Mouse (Mus musculus) granulocyte monocyte progenitor cell, adult 5-6 weeks (primary cell): ENCODE data around the gene Pnpla2. TPM values are rescaled to one million over a fixed set of nuclear protein-coding genes. Genes with fewer than 3 reads are reported as not detected.
A peak's percentile ranks its signal among the peaks of the same experiment; 100 is the strongest.

Source experiments
- ATAC-seq: replicated peaks from 2 replicates; pipeline ENCODE4 v1.8.0; 2016; ENCODE audit warnings: mild to moderate bottlenecking, moderate TSS enrichment, inconsistent platforms; ENCODE audit not compliant: poor library complexity, severe bottlenecking
- total RNA-seq, 2 experiments: library from RNA; stranded (forward) in 1 of 2; stranded (reverse) in 1 of 2; fragments of 200-712, 200-1000 nt in 1 of 2; fragments of >200 nt in 1 of 2; fragmentation: Nextera tagmentation in 1 of 2; gene quantifications; 2 replicates each; pipeline ENCODE4 v1.2.3; 2014 to 2017

Gene Pnpla2
- total RNA-seq, 2 experiments from 2014 or later: 35.1 to 97.0 TPM

DNA sequence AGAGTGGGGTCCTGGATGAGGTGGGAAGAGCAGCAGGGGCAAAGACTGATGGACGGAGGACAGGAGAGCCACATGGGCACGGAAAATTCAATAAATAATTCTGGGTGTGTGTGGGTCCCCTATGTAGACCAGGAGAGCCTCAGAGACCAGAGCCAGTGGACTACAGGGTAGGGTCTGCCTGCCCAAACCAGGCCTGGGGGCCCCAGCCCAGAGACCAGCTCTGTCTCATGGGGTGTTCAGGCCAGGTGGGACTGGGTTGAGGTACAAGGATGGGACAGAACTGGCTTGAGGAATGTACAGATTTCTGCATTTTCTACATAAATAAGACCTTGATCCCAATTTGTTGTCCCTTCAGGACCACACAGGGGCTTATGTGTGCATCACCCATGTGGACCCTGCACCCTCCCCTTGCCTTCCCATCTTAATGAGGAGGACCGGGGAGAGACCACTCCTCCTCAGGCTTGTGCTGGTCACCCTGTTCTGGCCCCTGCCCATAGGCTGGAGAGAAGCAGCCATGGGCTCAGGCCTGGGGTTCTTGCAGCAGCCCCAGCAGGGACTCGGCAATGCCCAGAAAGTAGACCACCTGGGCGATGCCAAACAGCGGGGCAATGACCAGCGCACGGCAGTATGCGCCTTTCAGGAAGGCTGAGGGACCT lies 24.3 kb upstream of the Pnpla2 start:
- ATAC-seq: no peak

- no peak for ATAC-seq
Observed at GRCm38 (mm10) chr7:141431434-141432185, 23.4 kb upstream of the Pnpla2 start.

- no peak for ATAC-seq
Observed at GRCm38 (mm10) chr7:141432186-141432611, 22.8 kb upstream of the Pnpla2 start.

DNA sequence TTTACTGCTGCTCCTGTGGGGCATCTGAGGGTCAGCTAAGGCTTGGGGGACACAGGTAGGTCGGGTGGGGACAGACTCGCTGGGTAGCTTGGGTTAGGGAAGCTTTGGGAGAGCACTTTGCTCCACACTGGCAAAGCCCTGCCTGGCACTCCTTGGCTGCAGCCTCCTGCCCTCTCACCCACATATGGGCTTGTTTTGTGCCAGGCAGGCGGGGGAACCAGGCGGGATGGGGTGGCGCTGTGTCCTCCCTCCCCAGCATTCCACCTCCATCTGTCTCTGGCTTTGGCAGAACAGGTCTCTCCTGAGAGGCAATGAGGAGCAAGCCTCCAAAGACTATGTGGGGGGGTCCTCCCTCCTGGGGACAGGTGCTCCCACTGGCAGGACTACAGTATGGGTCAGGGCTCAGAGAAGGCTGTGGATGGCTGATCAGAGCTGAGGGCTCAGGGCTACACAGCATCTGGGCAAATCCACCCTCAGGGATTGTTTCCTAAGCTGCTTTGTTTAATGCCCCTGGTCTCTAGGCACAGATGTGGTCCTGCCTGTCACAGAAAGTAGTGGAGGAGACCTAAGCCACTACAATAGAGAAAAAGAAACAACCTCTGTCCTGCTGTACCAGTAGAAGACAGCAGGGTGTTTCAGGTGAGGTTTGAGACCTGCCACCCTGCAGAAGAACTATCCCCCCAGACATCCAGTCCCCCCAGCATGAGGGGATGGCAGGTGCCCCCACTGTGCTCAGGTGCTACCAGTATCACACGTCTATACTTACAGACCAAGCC lies 22.1 kb upstream of the Pnpla2 start:
- no peak for ATAC-seq

- ATAC-seq: no peak
Observed at GRCm38 (mm10) chr7:141433517-141434400, 21.2 kb upstream of the Pnpla2 start.

- ATAC-seq: no peak; the same call in 1 of the 2 replicates
Observed at GRCm38 (mm10) chr7:141434464-141434863, 20.5 kb upstream of the Pnpla2 start.

DNA sequence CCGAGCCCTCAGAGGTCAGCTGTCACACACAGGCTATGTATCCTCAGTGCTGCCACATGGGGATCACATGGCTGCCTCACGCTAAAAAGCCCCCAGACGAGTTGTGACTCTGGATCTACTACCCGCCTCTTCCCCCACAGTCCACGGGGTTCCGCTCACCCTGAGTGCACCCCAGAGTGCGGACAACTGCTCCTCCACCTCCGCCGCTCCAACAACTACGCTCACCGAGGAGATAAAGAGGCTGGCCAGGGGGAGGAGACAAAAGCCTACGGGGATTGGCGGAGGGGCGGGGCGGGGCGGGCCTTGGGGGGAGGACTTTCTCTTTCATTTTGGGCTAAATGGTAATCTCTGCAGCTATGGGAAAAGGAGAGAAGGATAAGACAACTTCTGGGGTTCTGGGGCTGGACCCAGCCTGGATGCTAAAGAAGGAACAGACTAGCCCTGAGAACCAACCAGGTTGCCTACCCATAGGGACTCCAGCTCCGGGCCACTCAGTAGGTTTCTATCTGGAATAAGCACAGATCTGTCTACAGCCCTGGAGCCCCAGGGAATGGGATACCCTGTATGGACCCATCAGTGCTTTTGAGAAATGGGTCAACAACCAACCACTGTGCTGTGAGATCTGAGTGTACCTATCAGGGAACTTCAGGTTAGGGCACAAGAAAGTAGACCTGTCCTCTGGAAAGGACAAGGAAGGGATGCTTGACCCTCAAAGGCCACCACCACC lies 19.7 kb upstream of the Pnpla2 start:
- ATAC-seq: peak; percentile 71

DNA sequence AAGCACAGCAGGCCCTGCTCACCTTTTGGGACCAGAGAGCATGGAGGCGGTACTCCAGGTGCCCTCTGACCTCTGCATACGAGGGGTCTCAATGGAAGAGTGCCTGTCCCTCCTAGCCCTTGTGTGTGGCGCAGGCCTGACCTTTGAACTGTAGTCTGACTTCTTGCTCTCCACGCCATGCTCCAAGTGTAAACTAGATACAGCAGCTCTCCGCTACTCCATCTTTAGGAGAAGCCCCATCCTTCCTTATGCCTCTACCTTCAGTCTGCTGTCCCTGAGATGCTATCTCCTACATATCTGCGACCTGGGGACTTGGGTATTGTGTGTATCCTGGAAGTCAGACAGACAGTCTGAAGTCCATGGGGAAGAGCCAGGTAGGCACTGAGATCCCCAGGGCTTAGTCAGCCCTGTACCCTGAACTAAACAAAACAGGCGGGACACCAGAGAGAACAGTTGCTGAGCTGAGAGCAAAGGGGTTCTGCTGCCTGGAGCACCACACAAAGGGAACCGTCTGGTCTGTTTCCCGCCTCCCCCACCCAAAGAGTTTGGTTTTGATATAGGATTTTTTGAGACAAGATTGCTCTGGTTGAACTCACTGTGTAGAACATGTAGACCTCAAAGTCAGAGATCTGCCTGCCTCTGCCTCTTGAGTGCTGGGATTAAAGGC lies 19.0 kb upstream of the Pnpla2 start:
- no peak for ATAC-seq

- ATAC-seq: no peak
Observed at GRCm38 (mm10) chr7:141436523-141436892, 18.5 kb upstream of the Pnpla2 start.

DNA sequence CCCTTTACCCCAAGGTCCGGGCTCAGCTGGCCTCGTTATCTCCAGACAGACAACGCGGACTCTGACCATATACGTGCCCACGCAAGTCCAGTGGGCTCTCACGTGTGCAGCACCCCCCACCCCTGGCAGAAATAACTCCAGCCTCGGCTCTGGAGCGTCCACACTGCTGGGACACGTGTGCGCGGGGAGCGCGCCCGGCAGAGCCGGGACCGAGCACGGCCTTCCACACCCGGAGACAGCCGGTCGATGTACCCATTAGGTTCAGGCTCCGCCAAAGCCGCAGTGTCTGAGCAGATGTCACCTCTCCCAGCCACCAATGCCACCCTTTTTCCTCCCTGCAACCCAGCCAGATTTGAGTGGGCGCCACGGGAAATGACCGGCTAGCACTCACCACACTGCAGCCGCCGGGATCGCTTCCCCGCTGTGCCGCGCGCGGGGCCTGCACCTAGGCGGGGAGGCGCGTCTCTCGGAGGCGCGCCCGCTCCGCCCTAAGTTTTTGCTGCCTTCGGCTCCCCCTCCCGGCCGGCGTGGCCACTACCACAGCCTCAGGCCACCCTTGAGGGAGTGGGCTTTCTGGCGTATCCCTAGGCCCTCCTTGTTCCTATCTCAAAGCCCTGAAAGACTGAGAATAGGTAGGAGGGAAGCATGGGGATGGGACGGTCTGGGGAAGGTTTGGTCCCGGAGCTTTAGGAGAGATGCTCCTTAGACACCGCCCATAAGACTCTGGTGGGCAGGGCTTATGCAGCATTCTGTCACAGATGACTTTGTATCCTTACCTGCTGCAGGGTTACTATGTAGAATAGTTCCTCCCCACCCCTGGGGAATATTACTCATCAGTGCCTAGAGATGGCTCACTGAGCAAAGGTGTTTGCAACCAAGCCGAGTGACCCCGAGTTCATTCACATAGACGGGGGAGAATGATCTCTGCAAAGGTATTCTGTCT lies 17.5 kb upstream of the Pnpla2 start, which contains the start of gene Slc25a22:
Gene Slc25a22 (minus strand): TSS at position 715 of the 943 bp plus-strand sequence.
- peak; percentile 72 for ATAC-seq

DNA sequence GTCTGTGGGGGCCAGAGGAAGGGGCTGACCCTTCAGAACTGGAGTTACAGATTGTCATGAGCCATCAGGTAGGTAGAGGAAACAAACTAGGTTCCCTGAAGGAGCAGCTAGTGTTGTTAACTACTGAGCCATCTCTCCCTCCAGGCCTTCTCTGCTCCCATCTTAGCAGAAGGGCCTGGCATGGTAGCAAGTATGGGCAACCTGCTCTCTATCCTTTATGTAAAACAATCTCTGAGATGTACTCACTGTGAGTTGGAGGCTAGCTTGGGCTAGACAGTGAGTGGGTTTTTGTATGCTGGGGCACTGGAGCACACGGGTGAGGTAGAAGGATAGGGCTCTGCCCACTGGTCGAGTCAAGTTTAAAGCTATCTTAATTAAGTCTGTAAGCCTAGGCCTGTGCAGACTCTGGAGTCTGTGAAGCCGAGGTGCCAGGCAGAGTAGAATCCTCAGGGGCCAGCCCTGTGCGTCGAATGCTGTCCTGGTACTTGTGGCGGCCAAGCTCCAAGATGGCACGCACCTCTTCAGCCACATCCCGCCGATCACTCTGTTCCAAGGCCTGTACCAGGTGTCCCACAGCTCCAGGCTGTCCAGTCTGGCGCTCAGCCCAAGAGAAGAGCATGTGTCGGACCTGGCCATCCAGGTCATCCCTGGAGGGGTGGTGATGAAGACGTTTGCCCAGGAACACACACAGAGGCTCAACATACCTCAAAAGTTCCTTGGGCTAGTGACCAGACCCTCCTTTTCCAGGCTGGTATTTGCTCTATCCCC lies 16.6 kb upstream of the Pnpla2 start:
- no peak for ATAC-seq

- no peak for ATAC-seq
Observed at GRCm38 (mm10) chr7:141439140-141439679, 15.8 kb upstream of the Pnpla2 start.

GRCm38 (mm10) chr7:141439811-141440210 lies 15.2 kb upstream of the Pnpla2 start:
- ATAC-seq: no peak

GRCm38 (mm10) chr7:141440613-141441012 lies 14.4 kb upstream of the Pnpla2 start:
- ATAC-seq: peak; percentile 20

DNA sequence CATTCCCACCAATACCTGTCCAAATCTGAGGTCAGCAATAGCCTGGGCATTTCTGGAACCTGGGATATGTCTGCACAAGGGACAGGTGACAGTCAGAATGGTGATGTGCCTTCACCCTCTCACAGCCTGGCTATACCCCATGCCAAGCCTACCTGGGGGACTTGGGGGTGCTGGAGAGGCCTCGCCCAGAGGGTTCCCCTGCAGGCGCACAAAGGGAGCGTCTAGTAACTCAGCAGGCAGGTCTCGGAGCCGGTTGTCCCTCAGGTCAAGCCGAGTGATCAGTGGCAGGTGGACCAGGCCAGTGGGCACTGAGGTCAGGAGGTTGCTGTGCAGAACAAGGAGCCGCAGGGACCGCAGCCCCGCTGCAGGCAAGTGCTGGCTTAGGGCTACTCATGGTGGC lies 13.5 kb upstream of the Pnpla2 start:
- ATAC-seq: no peak

DNA sequence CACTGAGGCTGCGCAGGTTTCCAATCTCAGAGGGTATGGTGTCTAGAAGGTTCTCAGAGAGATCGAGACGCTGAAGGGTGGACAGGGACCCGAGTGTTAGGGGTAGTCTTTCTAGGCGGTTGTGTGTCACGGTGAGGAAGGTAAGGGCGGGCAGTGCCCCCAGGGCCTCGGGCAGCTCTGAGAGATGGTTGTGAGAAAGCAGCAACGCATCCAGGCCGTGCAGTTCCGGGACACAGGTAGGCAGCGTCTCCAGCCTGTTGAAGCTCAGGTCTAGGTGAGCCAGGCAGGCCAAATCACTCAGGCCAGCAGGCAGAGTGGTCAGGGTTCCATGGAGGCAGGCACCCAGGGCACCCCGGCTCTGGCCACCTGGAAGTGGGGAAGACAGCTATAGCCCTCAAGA lies 12.8 kb upstream of the Pnpla2 start:
- no peak for ATAC-seq
